Mouse (Mus musculus) midbrain, postnatal 0 days (tissue): Measurements from ENCODE around the gene Gm6993. TPM values are rescaled to one million over a fixed set of nuclear protein-coding genes. Genes with fewer than 3 reads are reported as not detected.

Source experiments
- ATAC-seq: fragments of 200-750 bp; cut with Nextera tagmentation; 2 replicates; pipeline ENCODE4 v1.8.0; 2017; ENCODE audit warnings: moderate number of reproducible peaks, mild to moderate bottlenecking, moderate TSS enrichment, moderate library complexity; ENCODE audit not compliant: low FRiP score
- DNase-seq: peaks from one replicate; pipeline ENCODE4 v3.0.0-alpha.2; 2015; ENCODE audit warnings: low spot score
- H3K27ac ChIP-seq: fragments of 300-500 bp; sonication (generic); 2 replicates; pipeline ENCODE4 v1.5.1; 2014; ENCODE audit warnings: low read depth, mild to moderate bottlenecking, low read length, mixed read lengths
- H3K27me3 ChIP-seq: fragments of 300-500 bp; sonication (generic); 2 replicates; pipeline ENCODE4 v1.6.1; 2014; ENCODE audit warnings: low read length, control low read depth, mixed read lengths; ENCODE audit not compliant: insufficient read depth
- H3K36me3 ChIP-seq: fragments of 300-500 bp; sonication (generic); 2 replicates; pipeline ENCODE4 v1.6.1; 2014; ENCODE audit warnings: low read length, control low read depth, mixed read lengths; ENCODE audit not compliant: insufficient read depth
- H3K4me1 ChIP-seq: fragments of 300-500 bp; sonication (generic); 2 replicates; pipeline ENCODE4 v1.6.1; 2014; ENCODE audit warnings: mild to moderate bottlenecking, control low read depth, antibody characterized with exemption, low read length, mixed read lengths; ENCODE audit not compliant: insufficient read depth
- H3K4me2 ChIP-seq: fragments of 300-500 bp; sonication (generic); 2 replicates; pipeline ENCODE4 v1.6.1; 2014; ENCODE audit warnings: low read depth, mild to moderate bottlenecking, low read length, mixed read lengths; ENCODE audit not compliant: poor library complexity, severe bottlenecking
- H3K4me3 ChIP-seq: fragments of 300-500 bp; sonication (generic); 2 replicates; pipeline ENCODE4 v1.5.1; 2014; ENCODE audit warnings: low read depth, mild to moderate bottlenecking, low read length, moderate library complexity
- H3K9ac ChIP-seq: fragments of 300-500 bp; sonication (generic); replicated peaks from 2 replicates; pipeline ENCODE4 v1.6.1; 2014; ENCODE audit warnings: mild to moderate bottlenecking, low read length, moderate library complexity, mixed read lengths; ENCODE audit not compliant: poor library complexity, severe bottlenecking
- H3K9me3 ChIP-seq: fragments of 300-500 bp; sonication (generic); 2 replicates; pipeline ENCODE4 v1.6.1; 2016; ENCODE audit warnings: low read length, control low read depth
- CTCF ChIP-seq: IDR thresholded peaks from 2 replicates; pipeline ENCODE4 v1.5.1; 2016; ENCODE audit warnings: antibody characterized with exemption, mild to moderate bottlenecking
- WGBS: fragments of 180-500 bp; shearing (Covaris S2); extraction: QIAGEN DNeasy Blood & Tissue Kit; methylation state at CpG from one replicate; pipeline ENCODE4 v1.1.7; 2014; 5-methylcytosine and 5-hydroxymethylcytosine counted together
- polyA plus RNA-seq: library from polyadenylated mRNA; unstranded; fragments of >200 nt; fragmentation: Nextera tagmentation; extraction: Ambion mirVana; gene quantifications from 2 replicates; pipeline ENCODE4 v1.2.1, GENCODE M21; 2015
- total RNA-seq: library from RNA; depleted of rRNA; stranded (reverse); fragments of >200 nt; gene quantifications from 2 replicates; pipeline ENCODE4 v1.2.3, GENCODE M21; 2014

The Gm6993 gene
- total and polyA plus RNA-seq, 2 experiments from 2014 or later, result not detected

DNA sequence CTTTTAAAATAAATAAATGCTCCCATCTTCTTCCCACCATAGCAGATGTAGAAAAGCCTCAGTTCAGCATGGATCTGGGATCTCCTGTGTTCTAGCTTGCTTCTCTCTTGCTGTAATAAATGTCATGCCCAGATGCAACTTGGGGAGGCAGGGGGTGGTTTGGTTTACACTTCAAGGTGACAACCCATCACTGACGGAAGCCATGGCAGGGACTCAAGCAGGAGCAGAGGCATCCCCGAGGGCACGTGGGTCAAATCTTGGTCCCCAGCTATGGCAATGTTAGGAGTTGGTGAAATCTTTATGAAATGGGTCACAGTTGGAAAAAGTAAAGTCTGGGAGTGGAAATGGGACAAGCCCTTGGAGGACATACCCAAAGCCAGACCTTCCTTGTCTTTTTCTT is 4.1 kb downstream of the Gm6993 start:
- H3K27me3 ChIP-seq, result no peaks in the 10 kb centered on the region
- no peaks in the 10 kb centered on the region for H3K36me3 ChIP-seq
- H3K9ac ChIP-seq, result no peak overlapping the region
- ATAC-seq, result no peak
- H3K4me3 ChIP-seq, result no peak overlapping the region
- H3K9me3 ChIP-seq, result no peaks in the 10 kb centered on the region
- no peak for TF ChIP-seq CTCF
- WGBS, result 91% methylated on average over 3 of the region's 3 CpGs
- H3K4me1 ChIP-seq, result no peaks in the 10 kb centered on the region
- no peak for DNase-seq
- no peak overlapping the region for H3K4me2 ChIP-seq
- no peak overlapping the region for H3K27ac ChIP-seq

DNA sequence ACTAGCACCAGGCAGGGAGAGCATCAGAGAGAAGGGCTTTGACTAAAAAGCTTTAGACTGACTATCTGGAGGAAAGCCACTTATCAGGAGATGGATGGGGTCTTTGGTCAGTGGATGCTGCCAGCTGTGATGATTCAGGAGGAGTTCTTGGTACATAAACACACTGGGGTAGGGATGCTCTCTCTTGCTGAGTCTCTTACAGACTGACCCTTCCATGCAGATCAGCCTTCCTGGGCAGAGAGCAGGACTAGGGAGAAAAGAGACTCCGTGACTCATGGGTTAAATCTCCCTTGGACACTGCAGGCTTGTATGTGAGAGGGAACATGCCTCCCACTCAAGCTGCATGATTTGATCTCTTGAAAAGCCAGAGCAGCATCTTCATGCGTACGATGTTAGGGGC is 5.6 kb downstream of the Gm6993 start:
- TF ChIP-seq CTCF, result no peak
- 53% methylated on average over 3 of the region's 3 CpGs for WGBS
- no peak for ATAC-seq
- H3K27ac ChIP-seq, result no peak overlapping the region
- H3K9me3 ChIP-seq, result no peaks in the 10 kb centered on the region
- H3K4me2 ChIP-seq, result no peak overlapping the region
- DNase-seq, result no peak
- no peaks in the 10 kb centered on the region for H3K27me3 ChIP-seq
- no peaks in the 10 kb centered on the region for H3K4me1 ChIP-seq
- H3K9ac ChIP-seq, result no peak overlapping the region
- no peaks in the 10 kb centered on the region for H3K36me3 ChIP-seq
- no peak overlapping the region for H3K4me3 ChIP-seq

- TF ChIP-seq CTCF, result no peak
- 30% methylated on average over 3 of the region's 3 CpGs for WGBS
Observed at GRCm38 (mm10) chr12:31246615-31247014, 6.0 kb downstream of the Gm6993 start.

GRCm38 (mm10) chr12:31248165-31248564 is 7.6 kb downstream of the Gm6993 start:
- DNase-seq (no peak), ATAC-seq (no peak)
- Histone ChIP-seq H3K4me3 (no peak overlapping the region), H3K9ac (no peak overlapping the region), H3K4me2 (no peak overlapping the region), H3K9me3 (no peaks in the 10 kb centered on the region), H3K36me3 (no peaks in the 10 kb centered on the region), H3K27me3 (no peaks in the 10 kb centered on the region), H3K4me1 (no peaks in the 10 kb centered on the region), H3K27ac (no peak overlapping the region)
- TF ChIP-seq CTCF, result no peak
- 78% methylated on average over 3 of the region's 3 CpGs for WGBS

More at GRCm38 (mm10) chr12:31246615-31247014, 6.0 kb downstream of the Gm6993 start:
- Histone ChIP-seq H3K27me3 (no peaks in the 10 kb centered on the region), H3K9me3 (no peaks in the 10 kb centered on the region), H3K27ac (no peak overlapping the region), H3K4me3 (no peak overlapping the region), H3K4me1 (no peaks in the 10 kb centered on the region), H3K36me3 (no peaks in the 10 kb centered on the region), H3K4me2 (no peak overlapping the region), H3K9ac (no peak overlapping the region)
- ATAC-seq (no peak), DNase-seq (no peak)

- ATAC-seq (no peak), DNase-seq (no peak)
- WGBS, result 44% methylated on average over 10 of the region's 10 CpGs
- Histone ChIP-seq H3K4me1 (no peaks in the 10 kb centered on the region), H3K27ac (no peak overlapping the region), H3K36me3 (no peaks in the 10 kb centered on the region), H3K4me3 (no peak overlapping the region), H3K9ac (no peak overlapping the region), H3K27me3 (no peaks in the 10 kb centered on the region), H3K4me2 (no peak overlapping the region), H3K9me3 (no peaks in the 10 kb centered on the region)
- TF ChIP-seq CTCF, result no peak
Observed at GRCm38 (mm10) chr12:31248681-31249080, 8.1 kb downstream of the Gm6993 start.

DNA sequence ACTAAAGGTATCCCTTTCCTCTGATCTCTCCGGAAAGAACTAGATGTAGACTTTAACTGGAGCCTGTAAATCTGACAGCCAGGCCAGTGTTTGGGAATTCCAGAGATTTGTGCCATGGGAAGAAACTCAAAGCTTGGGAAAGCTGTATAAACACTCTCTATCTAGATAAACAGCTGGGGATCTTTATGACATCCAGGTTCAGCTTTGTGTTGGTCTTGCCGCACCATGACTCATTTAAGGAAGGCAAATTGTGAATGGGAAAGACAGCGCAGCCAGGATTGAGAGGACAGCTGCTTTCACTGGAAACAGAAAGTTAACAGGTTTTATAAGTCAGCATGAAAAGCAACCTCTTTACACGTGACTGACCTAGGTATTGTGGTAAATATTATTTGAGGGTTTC is 11.7 kb downstream of the Gm6993 start:
- Histone ChIP-seq H3K27me3 (no peaks in the 10 kb centered on the region), H3K4me2 (no peak overlapping the region), H3K4me3 (no peak overlapping the region), H3K9me3 (no peaks in the 10 kb centered on the region), H3K27ac (no peak overlapping the region), H3K4me1 (no peaks in the 10 kb centered on the region), H3K36me3 (no peaks in the 10 kb centered on the region), H3K9ac (no peak overlapping the region)
- no peak for ATAC-seq
- no peak for TF ChIP-seq CTCF
- WGBS, result 76% methylated on average over 4 of the region's 4 CpGs
- no peak for DNase-seq

GRCm38 (mm10) chr12:31254978-31255377 is 14.4 kb downstream of the Gm6993 start:
- H3K9me3 ChIP-seq, result no peaks in the 10 kb centered on the region
- no peak overlapping the region for H3K27ac ChIP-seq
- H3K27me3 ChIP-seq, result no peaks in the 10 kb centered on the region
- no peaks in the 10 kb centered on the region for H3K36me3 ChIP-seq
- H3K4me2 ChIP-seq, result no peak overlapping the region
- 85% methylated on average over 8 of the region's 8 CpGs for WGBS
- no peak for DNase-seq
- TF ChIP-seq CTCF, result no peak
- no peak overlapping the region for H3K4me3 ChIP-seq
- H3K4me1 ChIP-seq, result no peaks in the 10 kb centered on the region
- no peak for ATAC-seq
- no peak overlapping the region for H3K9ac ChIP-seq
